In genomic region chr12:32292749-32293128, GRCm38 (mm10) we compare ENCODE assay signal across 8 mouse cellular contexts.
DNase-seq lines count a peak whose midpoint lies in the region; ATAC-seq lines count a peak whose summit lies in the region.

No protein-coding gene starts in this region.

- H3K4me2 ChIP-seq in heart, embryonic 11.5 days = no peak overlapping the region
- no peak overlapping the region for H3K4me2 ChIP-seq in hindbrain, embryonic 13.5 days

- no peak; the same call in 1 of the 2 replicates for ATAC-seq in heart, embryonic 11.5 days (replicated peaks; ENCODE audit: insufficient number of reproducible peaks, low FRiP score, low TSS enrichment)
- ATAC-seq in hindbrain, embryonic 13.5 days (ENCODE audit: low FRiP score) = no peak

- 67% methylated on average over 5 of the region's 5 CpGs for WGBS in heart, embryonic 11.5 days (ENCODE audit: insufficient replicate concordance)
- 12% methylated on average over 5 of the region's 5 CpGs for WGBS in macrophage (ENCODE audit: missing documents)
- 83% methylated on average over 5 of the region's 5 CpGs for WGBS in hindbrain, embryonic 13.5 days

- no peaks in the 10 kb centered on the region for H3K4me1 ChIP-seq in heart, embryonic 11.5 days (ENCODE audit: control insufficient read depth, insufficient read depth, low read length)
- H3K4me1 ChIP-seq in hindbrain, embryonic 13.5 days (replicated peaks) = no peaks in the 10 kb centered on the region

- no peaks in the 10 kb centered on the region for H3K27me3 ChIP-seq in heart, embryonic 11.5 days (ENCODE audit: control insufficient read depth, insufficient read depth, low read length)
- H3K27me3 ChIP-seq in hindbrain, embryonic 13.5 days = no peaks in the 10 kb centered on the region

- no peaks in the 10 kb centered on the region for H3K9me3 ChIP-seq in heart, embryonic 11.5 days (replicated peaks; ENCODE audit: control insufficient read depth, low read length)
- no peaks in the 10 kb centered on the region for H3K9me3 ChIP-seq in hindbrain, embryonic 13.5 days

- no peak overlapping the region for H3K27ac ChIP-seq in heart, embryonic 11.5 days (ENCODE audit: low read depth, low read length)
- H3K27ac ChIP-seq in macrophage = peak overlapping the region; percentile 88
- H3K27ac ChIP-seq in hindbrain, embryonic 13.5 days = no peak overlapping the region

- H3K79me2 ChIP-seq in macrophage (ENCODE audit: inconsistent target) = no peaks in the 10 kb centered on the region

- no peak overlapping the region for H3K4me3 ChIP-seq in heart, embryonic 11.5 days (ENCODE audit: low read depth, low read length)
- H3K4me3 ChIP-seq in macrophage (ENCODE audit: inconsistent target) = peak overlapping the region; percentile 24; the same call in 1 of the 2 replicates
- H3K4me3 ChIP-seq in hindbrain, embryonic 13.5 days = no peak overlapping the region

- DNase-seq in heart, adult 18-20 months = peak; percentile 19 to 35
- DNase-seq in adrenal gland, postnatal 36 days = peak; percentile 44 to 48
- DNase-seq in kidney, adult 9 months = peak; percentile 47
- peak; percentile 7 to 16 for DNase-seq in thymus, postnatal 36 days
- no peak for DNase-seq in right cerebral cortex, postnatal 14 days

- H3K36me3 ChIP-seq in heart, embryonic 11.5 days (ENCODE audit: control insufficient read depth, insufficient read depth, low read length) = no peaks in the 10 kb centered on the region
- no peaks in the 10 kb centered on the region for H3K36me3 ChIP-seq in macrophage (ENCODE audit: inconsistent target)
- H3K36me3 ChIP-seq in hindbrain, embryonic 13.5 days = no peaks in the 10 kb centered on the region

- no peak overlapping the region for H3K9ac ChIP-seq in heart, embryonic 11.5 days (ENCODE audit: low read depth, low read length)
- no peak overlapping the region for H3K9ac ChIP-seq in hindbrain, embryonic 13.5 days
